Mouse (Mus musculus) small intestine, adult 2 months (tissue): Measurements from ENCODE around the gene Zfhx2. TPM values are rescaled to one million over a fixed set of nuclear protein-coding genes. Genes with fewer than 3 reads are reported as not detected.
"Not testable (repeated sequence)": the region's sequence is repeated elsewhere in the genome, so short reads cannot be mapped to it uniquely, and the experiment has no call there.

Experiments
- H3K27ac ChIP-seq: fragments of 200-500 bp; 2 replicates; pipeline ENCODE4 v1.5.1; 2012; ENCODE audit warnings: low read depth, low read length, control low read depth, inconsistent platforms; ENCODE audit not compliant: insufficient read depth
- H3K27me3 ChIP-seq: fragments of 200-500 bp; 2 replicates; pipeline ENCODE4 v1.6.1; 2012; ENCODE audit warnings: mild to moderate bottlenecking, moderate library complexity, low read length, inconsistent platforms; ENCODE audit not compliant: control insufficient read depth, insufficient read depth
- H3K36me3 ChIP-seq: fragments of 200-500 bp; 2 replicates; pipeline ENCODE4 v1.6.1; 2012; ENCODE audit warnings: mild to moderate bottlenecking, low read length, control low read depth, inconsistent platforms; ENCODE audit not compliant: control insufficient read depth, insufficient read depth
- H3K4me1 ChIP-seq: fragments of 200-500 bp; 2 replicates; pipeline ENCODE4 v1.6.1; 2012; ENCODE audit warnings: low read length, inconsistent platforms, mixed read lengths; ENCODE audit not compliant: control insufficient read depth, insufficient read depth, insufficient read length
- H3K4me3 ChIP-seq: fragments of 200-500 bp; 2 replicates; pipeline ENCODE4 v1.5.1; 2012; ENCODE audit warnings: low read depth, mild to moderate bottlenecking, control low read depth, inconsistent platforms, low read length, moderate library complexity
- CTCF ChIP-seq: fragments of 200-500 bp; IDR thresholded peaks from 2 replicates; pipeline ENCODE4 v1.5.1; 2012; ENCODE audit warnings: low read depth, mild to moderate bottlenecking, control low read depth, inconsistent platforms, low read length, moderate library complexity, mixed read lengths; ENCODE audit not compliant: insufficient replicate concordance, insufficient read length; ENCODE audit errors: extremely low read depth
- POLR2A ChIP-seq: fragments of 200-500 bp; IDR thresholded peaks from 2 replicates; pipeline ENCODE4 v1.6.1; 2012; ENCODE audit warnings: low read depth, mild to moderate bottlenecking, control low read depth, inconsistent platforms, low read length, moderate library complexity
- WGBS: fragments of 180-500 bp; shearing (Covaris S2); methylation state at CpG from one replicate; pipeline ENCODE4 v1.1.7; 2018; 5-methylcytosine and 5-hydroxymethylcytosine counted together
- polyA plus RNA-seq: library from polyadenylated mRNA; depleted of rRNA; stranded (reverse); fragments of >200 nt; gene quantifications from 2 replicates; pipeline ENCODE4 v1.2.3, GENCODE M21; 2012

Zfhx2 gene
- polyA plus RNA-seq, 1 experiment: 4.2 TPM

GRCm38 (mm10) chr14:55055167-55055834 is 36.8 kb downstream of the Zfhx2 start:
- WGBS: 29% methylated on average over 11 of the region's 11 CpGs
- no peak for TF ChIP-seq POLR2A
- no peak for TF ChIP-seq CTCF
- Histone ChIP-seq H3K36me3 (no peaks in the 10 kb centered on the region), H3K27ac (no peak overlapping the region), H3K4me1 (peaks cover 2% of the 10 kb centered on the region; the same call in 1 of the 2 replicates), H3K27me3 (no peaks in the 10 kb centered on the region), H3K4me3 (no peak overlapping the region)

- Histone ChIP-seq H3K4me1 (no peaks in the 10 kb centered on the region), H3K36me3 (no peaks in the 10 kb centered on the region), H3K27ac (no peak overlapping the region), H3K27me3 (no peaks in the 10 kb centered on the region), H3K4me3 (no peak overlapping the region)
- 75% methylated on average over 10 of the region's 10 CpGs for whole genome bisulfite sequencing
- TF ChIP-seq POLR2A (no peak), CTCF (no peak)
Observed at GRCm38 (mm10) chr14:55054191-55054749, 37.9 kb downstream of the Zfhx2 start.

DNA sequence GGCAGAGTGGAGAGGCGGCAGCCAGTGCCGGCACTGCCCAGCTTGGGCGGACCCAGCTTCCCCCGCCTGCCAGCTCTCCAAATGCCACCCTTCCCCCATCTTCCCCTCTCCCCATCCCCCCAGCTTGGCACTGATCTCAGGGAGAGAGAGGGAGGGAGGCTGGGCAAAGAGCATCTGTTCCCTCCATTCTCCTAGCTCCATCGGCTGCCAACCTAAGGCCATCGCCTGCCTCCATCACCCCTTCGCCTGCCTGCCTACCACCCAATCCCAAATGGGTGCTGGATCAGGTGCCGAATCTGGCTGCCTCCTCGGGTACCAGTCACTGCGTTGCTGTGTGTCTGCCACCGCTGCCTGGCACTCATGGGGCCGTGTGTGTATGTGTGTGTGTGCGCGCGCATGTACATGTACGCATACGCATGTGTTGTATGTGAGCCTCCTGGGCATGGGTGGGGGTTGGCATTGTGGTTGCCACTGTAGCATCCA is 38.4 kb downstream of the Zfhx2 start:
- Histone ChIP-seq H3K27me3 (no peaks in the 10 kb centered on the region), H3K4me3 (no peak overlapping the region), H3K36me3 (no peaks in the 10 kb centered on the region), H3K4me1 (no peaks in the 10 kb centered on the region), H3K27ac (no peak overlapping the region)
- 74% methylated on average over 17 of the region's 17 CpGs for WGBS
- TF ChIP-seq CTCF: no peak
- TF ChIP-seq POLR2A: no peak

- TF ChIP-seq POLR2A: no peak
- no peak for TF ChIP-seq CTCF
- Histone ChIP-seq H3K4me1 (no peaks in the 10 kb centered on the region), H3K4me3 (no peak overlapping the region), H3K27me3 (no peaks in the 10 kb centered on the region), H3K36me3 (no peaks in the 10 kb centered on the region), H3K27ac (no peak overlapping the region)
- 64% methylated on average over 4 of the region's 4 CpGs for WGBS
Observed at GRCm38 (mm10) chr14:55053050-55053449, 39.1 kb downstream of the Zfhx2 start.

GRCm38 (mm10) chr14:55052496-55052895 is 39.6 kb downstream of the Zfhx2 start:
- Histone ChIP-seq H3K4me3 (no peak overlapping the region), H3K4me1 (no peaks in the 10 kb centered on the region), H3K27me3 (no peaks in the 10 kb centered on the region), H3K36me3 (no peaks in the 10 kb centered on the region), H3K27ac (no peak overlapping the region)
- 56% methylated on average over 9 of the region's 9 CpGs for WGBS
- no peak for TF ChIP-seq CTCF
- no peak for TF ChIP-seq POLR2A

DNA sequence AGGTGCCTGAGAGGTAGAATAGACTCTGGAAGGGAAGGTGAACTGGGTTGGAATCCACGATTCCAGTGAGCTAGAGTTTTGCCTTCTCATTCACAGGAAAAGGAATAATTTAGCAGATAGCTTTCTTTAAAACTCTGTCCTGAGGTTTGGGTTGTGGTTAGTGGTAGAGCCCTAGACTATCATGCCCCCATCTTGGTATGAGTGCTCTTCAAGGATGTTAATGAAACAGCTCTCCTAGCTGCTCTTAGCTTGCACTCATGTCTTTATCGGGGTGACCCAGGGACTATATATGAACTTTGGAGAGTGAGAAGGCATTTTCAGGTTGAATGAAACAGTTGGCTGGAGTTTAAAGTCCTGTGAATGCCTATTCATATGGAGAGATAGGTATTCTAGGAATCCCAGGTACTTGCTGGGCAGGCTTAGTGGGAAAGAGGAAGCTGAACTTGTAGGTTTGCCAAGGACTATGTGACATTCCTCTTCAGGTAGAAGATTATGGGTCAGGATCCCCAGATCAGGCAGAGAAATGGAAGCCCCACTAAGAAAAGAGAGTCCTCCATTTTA is 44.1 kb downstream of the Zfhx2 start:
- H3K27me3 ChIP-seq: no peaks in the 10 kb centered on the region
- WGBS: 79% methylated on average over 2 of the region's 2 CpGs
- TF ChIP-seq POLR2A (no peak), CTCF (no peak)
- no peak overlapping the region for H3K27ac ChIP-seq
- H3K4me1 ChIP-seq: no peaks in the 10 kb centered on the region
- no peaks in the 10 kb centered on the region for H3K36me3 ChIP-seq
- no peak overlapping the region for H3K4me3 ChIP-seq

DNA sequence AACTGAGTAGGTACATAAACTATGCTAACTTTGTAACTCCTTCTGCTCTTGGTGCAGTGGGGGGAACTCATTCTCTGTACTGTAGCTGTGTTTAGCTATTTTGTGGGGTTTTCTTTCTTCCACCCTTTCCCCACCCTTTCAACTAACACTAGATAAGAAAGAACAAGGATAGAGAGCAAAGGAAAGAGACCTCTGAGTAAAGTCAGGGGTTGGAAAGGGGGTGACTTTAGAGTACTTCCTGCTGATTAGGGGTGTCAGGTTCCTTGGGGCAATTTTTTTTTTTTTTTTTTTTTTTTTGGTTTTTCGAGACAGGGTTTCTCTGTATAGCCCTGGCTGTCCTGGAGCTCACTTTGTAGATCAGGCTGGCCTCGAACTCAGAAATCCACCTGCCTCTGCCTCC is 48.4 kb downstream of the Zfhx2 start:
- not testable (repeated sequence) for H3K4me3 ChIP-seq, H3K27ac ChIP-seq, H3K27me3 ChIP-seq, H3K36me3 ChIP-seq, H3K4me1 ChIP-seq
- 59% methylated on average over 2 of the region's 2 CpGs for WGBS
